Mouse (Mus musculus) monocyte, adult 5-6 weeks (primary cell): ENCODE data around the gene Trmt5. TPM values are rescaled to one million over a fixed set of nuclear protein-coding genes. Genes with fewer than 3 reads are reported as not detected.

Experiments used
- ATAC-seq: fragments of 153-309, 156-312 bp; replicated peaks from 2 replicates; pipeline ENCODE4 v1.8.0; 2017; ENCODE audit warnings: mild to moderate bottlenecking; ENCODE audit not compliant: low TSS enrichment, insufficient number of reproducible peaks, severe bottlenecking, poor library complexity, low FRiP score
- total RNA-seq: library from RNA; stranded (forward); fragments of 200-1000, 200-491, 200-594 nt; gene quantifications from 3 replicates; pipeline ENCODE4 v1.2.3, GENCODE M21; 2017

Gene Trmt5
- total RNA-seq, 1 experiment from 2014 or later: 35.6 TPM

DNA sequence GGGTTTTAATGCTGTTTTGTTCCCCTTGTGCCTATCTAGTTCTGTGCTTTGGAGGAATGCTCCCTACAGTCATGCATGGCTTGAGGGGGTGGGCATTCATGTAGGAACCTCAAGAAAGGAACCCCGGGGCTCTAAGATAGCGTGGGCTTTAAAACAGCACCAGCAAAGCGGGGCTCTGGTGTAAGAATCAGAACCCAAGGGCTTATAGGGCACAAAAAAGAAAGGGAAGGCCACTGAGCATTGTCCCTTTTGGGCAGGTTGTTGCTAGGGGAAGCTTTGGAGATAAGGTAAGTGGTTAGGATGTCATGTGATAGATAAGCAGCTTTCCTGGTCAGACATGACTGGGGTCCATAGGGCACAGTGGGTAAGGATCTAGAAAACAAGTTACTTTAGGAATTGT, 2.1 kb upstream of the Trmt5 start:
- no peak for ATAC-seq

GRCm38 (mm10) chr12:73287609-73288008, 1.1 kb upstream of the Trmt5 start:
- ATAC-seq: no peak

- no peak for ATAC-seq
Measured at GRCm38 (mm10) chr12:73274921-73275320, 11.6 kb downstream of the Trmt5 start.

DNA sequence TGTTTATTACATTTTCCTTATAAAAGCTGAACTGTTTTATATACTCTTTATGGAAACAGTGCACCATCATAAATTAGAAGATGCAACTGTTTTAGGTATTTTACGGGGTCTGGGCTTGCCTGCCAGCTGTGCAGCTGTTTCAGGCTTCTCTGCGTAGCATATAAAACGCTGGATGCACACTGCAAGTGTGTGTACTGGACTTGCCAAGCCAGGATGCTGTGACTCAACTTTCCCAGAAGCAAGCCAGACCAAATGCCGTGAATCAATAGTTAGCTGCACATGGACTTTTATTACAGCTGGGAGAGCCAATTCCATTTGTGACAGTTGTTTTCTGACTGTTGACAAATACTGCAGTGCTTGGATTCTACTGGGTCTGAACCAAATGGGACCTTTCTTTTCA, 16.6 kb downstream of the Trmt5 start:
- no peak for ATAC-seq

- no peak for ATAC-seq
Measured at GRCm38 (mm10) chr12:73269531-73269930, 17.0 kb downstream of the Trmt5 start.

DNA sequence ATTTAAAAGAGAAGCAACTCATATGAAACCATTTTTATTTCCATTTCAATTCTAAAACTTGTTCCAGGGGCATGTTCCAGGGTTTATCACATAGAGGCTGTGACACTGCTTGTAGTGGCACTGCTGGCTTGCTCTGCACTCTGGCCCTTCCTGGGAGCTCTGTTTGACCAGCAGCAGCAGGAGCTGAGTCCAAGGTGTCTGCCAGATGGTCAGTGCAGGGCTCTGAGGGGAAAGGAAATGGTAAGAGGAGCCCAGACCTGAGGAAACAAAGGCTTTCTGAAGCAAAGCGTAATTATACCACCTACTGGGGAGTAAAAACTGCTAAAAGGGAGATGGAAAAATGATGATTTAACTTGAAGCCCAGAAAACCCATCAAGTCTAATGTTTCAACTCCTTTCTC, 18.0 kb downstream of the Trmt5 start:
- ATAC-seq: no peak

GRCm38 (mm10) chr12:73266597-73266996, 19.9 kb downstream of the Trmt5 start:
- ATAC-seq: no peak

DNA sequence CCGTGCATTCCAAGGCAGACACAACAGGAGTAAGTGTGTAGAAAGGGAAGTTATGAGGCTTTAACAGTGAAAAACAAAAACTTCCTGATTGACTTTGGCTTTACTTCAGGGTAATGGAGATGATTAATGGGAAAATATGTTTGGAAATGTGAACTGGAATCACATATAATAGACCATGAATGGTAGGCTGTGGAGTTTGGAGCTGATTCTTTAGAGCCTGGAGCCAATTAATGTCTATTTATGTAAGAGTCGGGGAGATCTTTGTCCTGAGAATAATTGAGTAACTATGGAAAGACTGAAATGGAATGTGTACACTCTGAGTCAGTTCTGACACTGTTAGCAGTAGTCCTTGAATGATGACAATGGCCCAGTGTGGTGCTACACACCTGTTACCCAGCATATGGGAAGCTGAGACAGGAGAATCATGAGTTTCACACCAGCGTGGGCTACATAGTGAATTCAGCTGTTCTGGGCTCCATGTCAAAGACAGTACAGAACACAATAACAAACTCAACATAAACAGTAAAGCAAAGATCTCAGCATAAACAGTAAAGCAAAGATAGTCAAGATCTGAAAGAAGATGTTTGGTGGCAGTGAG, 21.0 kb downstream of the Trmt5 start:
- ATAC-seq: no peak

GRCm38 (mm10) chr12:73260339-73260738, 26.2 kb downstream of the Trmt5 start:
- ATAC-seq: no peak

- ATAC-seq: no peak
Measured at GRCm38 (mm10) chr12:73259269-73259668, 27.2 kb downstream of the Trmt5 start.

- no peak for ATAC-seq
Measured at GRCm38 (mm10) chr12:73255006-73255405, 31.5 kb downstream of the Trmt5 start.

DNA sequence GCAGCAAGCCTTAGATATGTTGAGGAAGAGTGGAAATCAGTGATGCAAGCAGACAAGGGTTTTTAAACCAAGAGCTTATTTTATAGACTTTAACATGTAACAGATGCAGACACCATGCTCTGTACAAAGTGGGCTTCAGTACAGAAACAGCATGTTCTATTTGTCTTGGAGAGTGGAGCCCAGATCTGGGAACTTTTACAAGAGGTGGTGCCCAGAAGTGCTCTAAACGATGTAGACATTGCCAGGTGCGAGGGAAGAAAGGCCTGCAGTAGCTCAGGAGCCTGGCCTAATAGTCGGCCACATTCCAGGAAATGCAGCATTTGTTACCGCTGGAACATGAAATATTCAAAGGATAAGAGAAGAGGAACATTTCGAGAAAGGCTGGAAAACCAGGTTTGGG, 40.8 kb downstream of the Trmt5 start:
- ATAC-seq: no peak

DNA sequence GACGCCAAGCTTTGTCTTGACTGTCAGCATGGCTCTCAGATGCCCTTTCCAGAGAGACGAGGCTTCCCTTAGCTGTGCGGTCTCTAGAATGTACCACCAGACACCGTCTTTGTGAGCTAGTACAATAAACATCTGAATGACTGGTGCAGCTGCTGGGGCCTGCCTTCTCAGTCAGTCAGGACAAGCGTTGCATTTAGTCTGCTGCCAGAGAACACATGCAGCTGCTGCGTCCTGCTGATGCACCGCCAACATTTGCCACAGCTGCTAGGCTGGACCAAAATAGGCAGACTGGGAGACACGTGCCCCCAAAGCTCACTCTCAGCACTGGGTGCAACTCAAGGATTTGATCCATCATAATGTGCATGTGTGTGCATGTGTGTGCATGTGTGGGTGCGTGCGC, 44.5 kb downstream of the Trmt5 start:
- no peak for ATAC-seq

GRCm38 (mm10) chr12:73232586-73232985, 53.9 kb downstream of the Trmt5 start:
- no peak for ATAC-seq

- no peak for ATAC-seq
Measured at GRCm38 (mm10) chr12:73231552-73231951, 55.0 kb downstream of the Trmt5 start.

DNA sequence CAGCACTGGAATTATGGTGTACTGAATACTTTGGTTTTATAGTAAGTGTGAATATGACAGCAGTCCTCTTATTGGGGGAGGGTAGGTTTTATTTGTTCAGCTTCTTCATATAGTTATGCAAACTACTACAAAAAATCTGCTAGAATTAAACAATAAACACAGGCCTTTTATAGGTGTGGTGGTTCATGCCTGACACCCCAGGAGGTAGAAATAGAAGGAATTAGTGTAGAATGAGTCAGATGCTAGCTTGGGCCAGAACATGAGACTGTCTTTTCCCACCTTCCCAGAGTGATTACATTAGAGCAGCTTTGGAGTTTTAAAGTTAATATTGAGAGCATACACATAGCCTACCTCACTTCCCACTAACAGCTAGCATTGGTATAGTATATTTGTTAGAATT, 56.3 kb downstream of the Trmt5 start:
- no peak for ATAC-seq

Other genes starting within 250 kb of the Trmt5 start
- 0.11 TPM in 1 of 3 replicates, not detected in the others for gene Six1, start 232.8 kb downstream of the Trmt5 start, total RNA-seq
- not detected in 3 replicates for gene Six4, start 173.3 kb downstream of the Trmt5 start, total RNA-seq
- gene Mnat1, start 163.0 kb downstream of the Trmt5 start, total RNA-seq: 13.7 to 16.9 TPM (median 14.6 TPM) in 3 replicates
- 5.0 to 9.7 TPM (median 9.5 TPM) in 3 replicates for gene Slc38a6, start 69 bp upstream of the Trmt5 start, total RNA-seq